Mouse (Mus musculus): ENCODE data around the gene Tpbgl.

Gene Tpbgl

DNA sequence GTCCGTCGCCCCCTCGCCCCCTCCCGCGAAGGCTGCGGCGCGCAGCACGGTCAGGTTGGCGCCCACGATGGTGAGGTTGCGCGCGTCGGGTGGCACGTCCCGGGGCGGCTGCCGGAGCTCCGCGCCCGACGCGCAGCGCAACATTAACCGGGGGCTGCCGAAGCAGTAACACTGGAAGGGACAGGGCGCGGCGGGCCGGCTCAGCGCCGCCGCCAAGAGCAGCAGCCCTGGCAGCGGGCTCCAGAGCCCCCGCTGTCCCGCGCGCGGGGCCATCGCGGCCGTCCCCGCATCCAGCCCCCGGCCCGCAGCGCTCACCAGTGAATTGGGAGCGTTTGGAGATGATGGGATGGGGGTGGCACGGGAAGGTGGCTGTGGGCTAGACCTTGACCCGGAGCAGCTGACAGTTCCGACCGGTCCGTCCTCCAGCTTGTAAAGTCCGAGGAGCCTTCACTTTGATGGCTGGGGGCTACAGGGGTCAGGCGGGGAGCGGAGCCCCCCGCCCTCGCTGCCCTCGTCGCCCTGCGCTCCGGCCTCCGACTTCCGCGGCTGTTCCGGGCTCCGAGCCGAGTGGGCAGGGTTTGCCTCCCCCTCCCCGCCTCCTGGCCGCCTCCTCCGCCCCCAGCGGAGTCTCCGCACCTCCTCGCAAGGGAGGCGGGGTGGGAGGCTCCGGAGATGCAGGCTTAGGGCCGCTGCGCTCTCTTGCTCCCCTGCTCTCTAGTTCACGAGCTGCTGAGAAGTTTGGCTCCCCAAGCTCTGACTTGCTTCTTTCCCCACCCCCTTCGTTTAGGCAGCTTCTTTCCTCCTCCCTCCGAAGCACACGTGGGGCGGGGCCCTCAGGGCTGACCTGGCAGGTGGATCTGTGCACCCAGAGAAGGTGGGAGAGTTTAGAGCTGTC, at the start of gene Tpbgl:
Tpbgl (minus strand) TSS at position 728 of the 895 bp plus-strand sequence.
- DNase-seq (ENCODE audit: extremely low read depth, insufficient read length, low spot score) = no peak

DNA sequence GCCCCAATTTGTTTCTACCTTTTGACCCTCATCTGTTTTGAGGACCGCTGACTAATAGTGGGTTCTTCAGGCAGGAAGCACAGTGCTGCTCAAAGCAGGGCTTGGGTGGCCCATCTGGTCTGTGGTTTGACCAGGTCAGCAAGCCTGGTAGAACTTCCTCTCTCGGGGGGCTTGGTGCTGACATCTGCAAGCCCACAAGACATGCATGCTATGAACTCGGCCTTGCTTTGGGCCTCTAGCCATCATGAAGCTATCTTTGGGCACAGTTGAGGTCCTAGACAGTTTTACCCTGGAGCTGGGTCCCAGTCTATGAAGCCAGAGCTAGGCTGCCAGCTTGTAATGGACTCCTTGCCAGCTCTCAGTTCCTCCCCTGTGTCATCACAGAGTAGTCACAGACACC, 48.0 kb upstream of the Tpbgl start:
- no peak for DNase-seq (ENCODE audit: extremely low read depth, insufficient read length, low spot score)

DNA sequence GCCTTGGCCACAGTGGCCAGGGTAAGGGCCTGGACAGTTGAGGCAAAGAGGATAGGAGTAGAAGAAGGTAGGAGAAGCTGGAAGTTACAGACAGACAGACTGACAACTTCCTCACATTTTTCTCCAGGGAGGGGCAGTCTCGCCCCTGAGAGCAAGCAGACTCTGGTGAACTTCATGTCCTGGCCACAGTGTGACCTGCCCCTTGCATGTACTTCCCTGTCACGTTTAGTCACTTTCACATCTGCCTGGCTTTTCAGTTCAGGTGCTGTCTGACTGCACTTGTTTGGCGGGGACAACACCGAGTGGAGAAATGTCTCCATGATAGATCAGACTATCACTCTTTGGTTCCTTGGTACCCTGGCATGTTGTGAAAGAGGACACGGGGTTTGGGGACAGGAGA, 47.3 kb upstream of the Tpbgl start:
- no peak for DNase-seq (ENCODE audit: extremely low read depth, insufficient read length, low spot score)

DNA sequence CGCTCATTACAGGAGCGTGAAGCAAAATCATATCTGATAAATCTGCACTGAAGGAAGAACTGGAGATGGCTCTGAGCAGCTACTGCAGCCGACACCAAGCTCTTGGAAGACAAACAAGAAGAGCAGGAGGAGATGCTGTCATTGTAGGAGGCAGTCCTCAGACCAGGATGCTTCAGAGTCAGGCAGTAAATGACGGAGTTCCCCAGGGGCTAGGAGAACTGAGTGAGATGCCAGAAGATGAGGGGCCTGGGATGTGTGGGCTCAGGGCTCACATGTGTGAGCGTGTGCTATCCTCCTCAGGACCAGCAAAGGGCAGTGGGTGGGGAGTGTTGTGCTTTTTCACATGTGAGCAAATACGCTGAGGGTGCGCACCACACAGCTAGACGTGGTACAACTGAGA, 46.3 kb upstream of the Tpbgl start:
- DNase-seq (ENCODE audit: extremely low read depth, insufficient read length, low spot score) = no peak

DNA sequence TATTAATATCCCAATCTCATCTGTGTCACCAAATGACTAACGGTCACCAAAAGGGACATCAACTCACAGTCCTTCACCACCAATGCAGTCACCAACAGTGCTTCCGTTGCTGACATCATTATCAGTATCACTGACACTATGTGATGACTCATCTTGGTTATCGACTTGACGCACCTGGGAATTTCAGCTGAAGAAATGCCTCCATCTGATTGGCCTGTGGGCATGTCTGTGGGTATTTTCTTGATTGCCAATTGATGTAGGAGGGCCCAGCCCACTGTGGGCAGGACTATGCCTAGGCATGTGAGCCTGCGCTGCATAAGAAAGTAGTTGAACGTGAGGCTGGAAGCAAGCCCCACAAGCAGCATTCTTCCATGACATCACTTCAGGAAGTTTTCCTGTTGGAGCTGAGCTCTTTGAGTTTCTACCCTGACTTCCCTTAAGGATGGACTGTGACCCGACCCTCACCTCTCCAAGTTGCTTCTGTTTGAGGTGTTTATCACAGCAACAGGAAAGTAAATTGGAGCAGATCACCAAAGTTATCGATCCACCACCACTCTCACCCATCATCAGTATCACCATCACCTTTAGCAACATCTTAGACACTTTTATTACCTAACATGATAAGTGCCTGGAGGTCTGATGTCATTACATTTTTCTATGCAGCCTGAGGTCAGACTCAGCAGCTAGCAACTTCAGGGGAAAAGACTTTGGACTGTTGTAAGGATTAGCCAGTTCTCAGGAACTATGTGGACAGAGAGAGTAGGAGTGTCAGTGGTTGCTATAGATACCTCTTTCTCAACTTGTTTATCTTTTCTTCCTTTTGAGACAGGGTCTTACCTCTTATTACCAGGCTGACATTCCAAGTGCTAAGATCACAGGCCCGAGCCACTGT, 44.9 kb upstream of the Tpbgl start:
- no peak for DNase-seq (ENCODE audit: extremely low read depth, insufficient read length, low spot score)

DNA sequence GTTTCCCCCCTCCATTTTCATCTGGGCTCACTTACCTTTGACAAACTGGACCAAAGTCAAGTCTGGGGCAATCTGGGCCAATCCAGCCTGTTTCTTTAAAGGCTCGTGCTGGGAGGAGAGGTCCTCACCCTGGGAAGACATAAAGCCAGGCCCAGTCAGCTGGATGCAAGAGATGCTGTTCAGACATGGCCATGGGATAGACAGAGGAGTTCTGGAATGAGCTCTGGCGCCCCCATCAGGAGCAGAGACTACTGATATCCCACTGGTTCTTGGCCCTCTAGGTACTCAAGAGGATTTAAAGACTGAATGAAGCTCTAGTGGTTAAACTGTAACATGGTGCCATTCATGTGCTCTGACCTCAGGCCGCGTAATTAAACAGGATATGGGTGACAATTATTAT, 44.0 kb upstream of the Tpbgl start:
- DNase-seq (ENCODE audit: extremely low read depth, insufficient read length, low spot score) = no peak

DNA sequence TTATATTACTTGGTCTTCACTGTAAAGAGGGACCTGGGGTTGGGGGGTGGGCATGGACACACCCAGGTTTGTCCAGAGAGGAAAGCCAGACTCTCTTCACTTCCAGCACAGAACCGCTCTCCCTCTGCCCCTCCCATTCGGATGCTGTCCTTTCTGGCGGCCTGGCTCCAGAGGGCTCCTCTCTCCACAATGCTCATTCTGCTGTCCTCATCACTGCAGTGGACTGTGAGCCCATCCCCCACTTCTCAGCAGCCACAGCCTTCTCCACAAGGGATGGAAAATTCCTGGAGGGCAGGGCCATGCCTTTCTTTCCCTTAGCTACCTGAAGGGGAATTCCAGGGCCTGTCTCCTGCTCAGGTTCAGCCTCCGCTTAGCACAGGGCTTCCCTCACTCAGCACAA, 41.9 kb upstream of the Tpbgl start:
- no peak for DNase-seq (ENCODE audit: extremely low read depth, insufficient read length, low spot score)

DNA sequence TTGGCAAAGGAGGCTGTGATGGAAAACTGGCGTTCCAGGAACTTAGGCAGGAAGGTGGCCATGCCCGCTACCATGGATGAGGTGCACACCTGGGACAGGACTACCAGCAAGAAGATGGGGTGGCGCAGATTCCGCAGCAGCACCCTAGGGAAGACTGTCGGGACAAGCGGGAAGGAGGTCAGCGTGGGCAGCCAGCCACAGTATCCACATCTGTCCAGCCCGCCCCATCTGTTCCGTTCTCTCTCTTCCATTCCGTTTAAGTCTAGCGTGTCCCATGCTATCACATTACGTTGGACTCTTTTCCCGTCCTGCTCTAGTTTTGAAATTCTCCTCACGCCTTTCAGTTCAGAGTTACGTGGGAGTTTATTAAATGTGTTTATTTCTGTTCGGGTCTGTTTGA, 40.2 kb upstream of the Tpbgl start:
- no peak for DNase-seq (ENCODE audit: extremely low read depth, insufficient read length, low spot score)

DNA sequence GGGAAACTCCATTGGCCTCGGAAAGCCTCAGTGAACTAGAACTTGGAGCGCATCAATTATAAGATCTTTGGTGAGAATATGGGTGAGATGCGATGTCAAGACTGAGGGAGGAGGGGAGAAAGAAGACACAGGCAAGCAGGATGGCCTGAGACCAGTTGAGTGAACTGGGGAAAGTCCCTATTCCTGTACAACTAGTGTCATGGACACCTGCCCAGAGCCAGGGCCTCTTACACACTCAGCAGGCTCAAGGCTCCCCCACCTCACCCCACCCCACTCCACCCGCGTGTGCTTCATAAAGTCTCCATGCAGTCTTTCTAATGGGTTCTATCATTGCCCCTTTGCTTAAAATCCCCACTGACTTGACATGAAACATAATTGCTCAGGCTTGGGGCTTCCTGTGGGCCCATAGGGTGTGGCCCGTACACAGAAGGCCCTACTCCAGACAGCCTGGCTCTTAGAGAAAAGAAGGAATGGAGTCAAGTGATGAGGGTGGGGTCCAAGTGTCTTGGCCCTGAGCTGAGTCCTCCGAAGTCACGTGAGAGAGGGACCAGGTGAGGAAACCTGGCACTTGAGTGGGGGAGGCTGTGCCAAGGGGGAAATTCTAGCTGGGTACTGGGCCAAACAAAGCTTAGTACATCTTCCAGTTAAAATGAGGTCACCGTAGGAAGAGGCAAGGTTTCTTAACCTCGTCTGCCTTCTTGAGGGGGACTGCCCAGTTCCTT, 39.0 kb upstream of the Tpbgl start:
- no peak for DNase-seq (ENCODE audit: extremely low read depth, insufficient read length, low spot score)

DNA sequence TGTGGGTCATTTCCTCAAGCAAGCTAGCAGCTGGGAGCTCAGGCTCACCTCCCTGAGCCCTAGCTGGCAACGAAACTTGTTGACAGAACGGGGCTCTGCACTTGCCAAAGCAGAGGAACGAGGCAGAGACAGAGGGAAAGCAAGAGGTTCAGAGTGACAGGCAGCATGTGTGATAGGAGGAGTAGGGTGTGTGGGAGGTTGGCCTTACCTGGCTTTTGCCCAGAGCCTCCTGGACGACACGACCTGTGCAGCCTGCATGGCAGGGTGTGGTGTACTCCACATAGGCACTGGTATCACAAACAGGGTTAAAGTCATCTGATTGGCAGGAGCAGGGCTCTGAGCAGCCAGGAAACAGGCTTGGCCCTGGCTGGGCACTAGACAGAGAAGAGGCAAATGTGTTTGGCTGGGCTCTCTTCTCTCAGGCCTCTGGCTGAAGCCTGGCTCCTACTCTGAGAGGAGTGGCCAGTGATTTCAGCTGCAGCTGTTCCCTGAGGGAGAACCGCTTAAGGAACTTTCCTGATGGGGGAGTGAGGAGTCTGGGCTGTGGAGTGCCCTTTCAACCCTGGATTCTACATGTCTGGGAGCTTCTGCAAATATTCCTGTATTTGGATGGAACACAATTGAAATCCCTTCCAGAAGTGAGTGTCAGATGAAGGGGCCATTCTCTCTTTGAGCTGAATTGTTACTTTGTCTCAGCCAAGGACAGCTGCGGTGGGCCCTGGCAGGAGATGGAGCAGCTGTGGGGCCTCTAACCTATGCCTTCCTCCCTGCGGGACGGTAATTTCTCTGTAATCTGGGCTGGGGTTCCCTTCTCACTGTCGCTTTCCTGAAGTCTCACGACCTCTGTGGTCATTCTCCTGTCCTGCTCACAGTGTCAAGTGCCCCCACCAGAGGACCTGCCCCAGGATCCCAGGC, 37.9 kb upstream of the Tpbgl start:
- DNase-seq (ENCODE audit: extremely low read depth, insufficient read length, low spot score) = no peak

DNA sequence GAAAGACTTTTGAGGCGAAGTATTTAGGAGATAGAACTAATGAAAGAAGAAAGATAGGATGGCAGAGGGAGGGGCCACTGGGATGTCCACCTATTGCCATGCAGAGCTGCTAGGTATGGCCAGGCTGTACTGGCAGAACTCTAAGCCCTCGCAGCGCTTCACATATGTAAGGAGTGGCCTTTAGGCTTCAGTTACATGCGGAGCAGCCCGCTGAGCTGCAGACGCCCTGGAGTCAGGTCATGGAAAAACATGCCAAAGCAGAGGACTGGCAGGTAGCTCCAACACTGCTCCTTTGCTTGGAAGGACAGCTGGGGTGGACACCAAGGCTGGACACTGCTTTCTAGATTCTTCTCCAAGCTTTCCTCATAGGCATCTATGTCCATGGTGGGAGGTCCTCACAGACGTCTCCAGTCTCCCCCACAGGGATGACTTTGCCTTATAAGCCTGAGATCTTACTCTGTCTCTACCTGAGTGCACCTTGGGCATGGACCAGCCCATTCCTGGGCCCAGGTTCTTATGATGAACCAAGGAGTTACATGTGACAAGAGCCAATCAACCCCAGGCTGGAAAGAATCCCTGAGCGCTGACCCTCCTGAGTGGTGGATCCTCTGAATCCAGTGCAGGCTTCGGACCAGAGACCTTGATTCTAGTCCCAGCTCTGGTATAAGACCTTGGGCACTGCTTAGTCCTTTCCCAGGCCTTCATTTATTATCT, 36.8 kb upstream of the Tpbgl start:
- DNase-seq (ENCODE audit: extremely low read depth, insufficient read length, low spot score) = no peak

DNA sequence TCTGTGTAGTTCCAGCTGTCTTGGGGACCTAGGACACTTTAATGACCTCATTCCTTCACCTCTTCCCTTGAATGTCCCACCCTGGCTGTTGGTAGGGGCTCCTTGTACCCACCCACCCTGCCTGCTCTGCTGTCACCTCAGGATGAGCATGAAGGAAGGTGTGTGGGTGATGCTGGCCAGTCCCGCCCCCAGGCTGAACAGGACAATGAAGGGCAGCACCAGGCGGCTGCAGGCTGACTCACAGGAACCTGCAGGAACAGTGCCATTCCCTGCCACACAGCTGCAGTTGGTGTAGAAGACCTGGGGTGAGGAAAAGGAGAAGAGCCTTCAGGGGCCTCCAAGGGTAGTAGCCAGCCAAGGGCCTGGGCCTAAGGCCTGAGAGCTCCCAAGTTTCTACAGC, 35.4 kb upstream of the Tpbgl start:
- no peak for DNase-seq (ENCODE audit: extremely low read depth, insufficient read length, low spot score)

DNA sequence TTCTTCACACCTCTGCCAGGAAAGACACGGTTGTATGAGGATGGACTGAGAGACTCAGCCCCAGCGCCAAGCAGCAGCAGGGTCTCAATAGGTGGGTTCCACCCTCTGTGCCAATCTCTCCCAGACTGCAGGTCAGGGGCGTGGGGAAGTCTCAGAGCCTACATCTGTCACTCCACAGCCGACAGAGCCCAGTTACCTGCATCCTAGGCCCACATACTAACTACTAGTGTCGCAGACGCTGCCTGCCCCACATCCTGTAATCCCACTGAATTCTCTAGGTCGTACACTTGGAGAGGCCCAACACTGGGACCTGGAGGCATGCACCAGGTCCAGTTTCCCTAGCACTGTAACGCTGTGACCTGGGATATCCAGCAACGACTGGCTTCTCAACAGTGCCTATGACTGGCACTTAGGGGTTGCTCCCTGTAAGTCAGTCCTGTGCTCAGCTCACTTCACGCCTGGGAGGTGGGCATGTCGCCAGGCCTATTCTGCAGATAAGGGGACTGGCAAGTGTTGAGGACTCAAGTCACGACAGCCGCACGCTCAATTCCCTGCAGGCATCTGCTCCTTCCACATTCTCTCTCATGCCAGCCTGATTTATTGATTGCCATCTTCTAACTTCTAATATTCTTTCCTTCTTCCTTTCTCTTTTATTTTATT, 34.8 kb upstream of the Tpbgl start:
- DNase-seq (ENCODE audit: extremely low read depth, insufficient read length, low spot score) = no peak

DNA sequence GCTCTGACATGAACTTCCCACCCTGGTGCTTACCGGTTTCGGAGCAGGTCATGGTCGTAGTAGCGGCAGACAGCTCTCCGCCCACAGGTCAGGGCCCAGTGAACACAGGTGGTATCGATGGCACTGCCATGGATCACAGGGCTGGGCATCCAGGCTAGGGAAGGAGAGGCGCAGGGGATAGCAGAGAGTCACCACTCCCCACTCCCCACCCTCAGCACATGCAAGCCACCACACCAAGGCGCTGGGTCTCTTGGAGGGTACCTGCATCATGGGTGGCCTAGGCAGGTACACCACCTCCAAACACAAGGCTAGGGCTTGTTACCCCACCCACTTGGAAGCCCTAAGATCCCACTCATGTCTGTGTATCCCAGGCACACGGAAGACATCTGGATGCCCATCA, 34.2 kb upstream of the Tpbgl start:
- no peak for DNase-seq (ENCODE audit: extremely low read depth, insufficient read length, low spot score)

DNA sequence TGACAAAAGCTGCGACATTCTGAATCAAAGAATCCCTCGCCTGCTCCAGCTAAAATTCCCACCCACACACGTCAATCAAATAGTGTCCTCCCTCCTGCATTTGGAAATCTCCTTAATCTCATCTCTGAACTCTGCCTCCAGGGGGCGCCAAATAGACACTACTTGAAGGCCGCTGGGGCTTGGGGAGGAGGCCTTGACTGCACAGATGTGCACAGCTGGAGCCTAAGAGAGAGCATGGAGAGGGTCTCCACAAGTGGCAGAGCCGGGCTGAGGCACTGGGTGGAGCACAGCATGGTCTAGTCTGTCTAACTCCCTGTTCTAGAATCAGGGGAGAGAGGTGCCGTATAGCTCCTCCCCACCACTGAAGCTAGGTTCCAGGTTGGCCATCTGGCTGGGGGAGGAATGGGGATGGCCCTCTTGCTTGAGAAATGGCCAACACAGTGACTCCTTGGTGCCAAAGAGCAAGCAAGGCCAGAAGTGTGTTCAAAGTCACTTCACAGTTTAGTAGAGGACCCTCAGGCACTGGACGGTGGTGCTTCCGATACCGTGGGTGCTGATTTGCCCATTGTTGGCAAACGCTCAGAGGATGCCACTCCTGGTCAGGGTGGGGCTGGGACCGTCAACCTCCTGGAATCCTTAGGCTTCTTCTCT, 32.6 kb upstream of the Tpbgl start:
- DNase-seq (ENCODE audit: extremely low read depth, insufficient read length, low spot score) = no peak

DNA sequence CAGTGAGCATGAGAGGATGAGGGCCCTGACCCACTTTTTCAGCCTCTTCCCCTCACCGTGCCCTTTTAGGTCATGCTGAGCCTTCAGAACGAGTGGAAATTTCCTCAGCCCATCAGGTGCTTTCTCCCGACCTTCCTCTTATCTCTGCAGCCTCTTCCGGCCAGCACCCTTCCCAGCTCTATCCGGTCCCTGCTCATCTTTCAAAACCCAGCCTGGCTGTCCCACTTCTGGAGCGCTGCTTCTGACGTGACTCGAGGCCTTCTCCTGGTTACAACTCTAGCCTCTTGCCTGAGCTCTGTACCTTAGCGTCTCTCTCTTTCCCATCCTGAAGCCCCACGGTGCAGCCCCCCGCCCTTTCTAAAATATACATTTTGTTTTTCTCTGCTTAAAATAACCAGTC, 27.3 kb upstream of the Tpbgl start:
- no peak for DNase-seq (ENCODE audit: extremely low read depth, insufficient read length, low spot score)

DNA sequence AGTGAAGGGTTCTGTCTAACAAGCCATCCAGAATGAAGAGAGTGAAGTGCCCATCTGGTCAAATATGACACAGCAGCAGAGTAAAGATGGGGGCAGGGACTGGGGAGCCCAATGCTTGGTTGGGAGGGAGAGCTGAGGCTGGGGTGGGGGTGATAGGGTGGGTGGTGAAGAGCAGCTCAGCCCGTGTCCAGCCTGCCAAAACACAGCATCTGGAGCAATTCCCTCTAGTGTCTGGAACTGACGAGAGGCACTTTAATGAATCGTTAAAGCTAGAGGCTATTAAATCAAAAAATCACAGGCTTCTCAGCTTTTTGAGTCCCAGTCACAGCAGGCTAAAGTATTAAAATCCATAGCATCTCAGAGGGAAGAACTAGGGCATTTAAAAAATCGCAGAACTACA, 22.7 kb upstream of the Tpbgl start:
- no peak for DNase-seq (ENCODE audit: extremely low read depth, insufficient read length, low spot score)

DNA sequence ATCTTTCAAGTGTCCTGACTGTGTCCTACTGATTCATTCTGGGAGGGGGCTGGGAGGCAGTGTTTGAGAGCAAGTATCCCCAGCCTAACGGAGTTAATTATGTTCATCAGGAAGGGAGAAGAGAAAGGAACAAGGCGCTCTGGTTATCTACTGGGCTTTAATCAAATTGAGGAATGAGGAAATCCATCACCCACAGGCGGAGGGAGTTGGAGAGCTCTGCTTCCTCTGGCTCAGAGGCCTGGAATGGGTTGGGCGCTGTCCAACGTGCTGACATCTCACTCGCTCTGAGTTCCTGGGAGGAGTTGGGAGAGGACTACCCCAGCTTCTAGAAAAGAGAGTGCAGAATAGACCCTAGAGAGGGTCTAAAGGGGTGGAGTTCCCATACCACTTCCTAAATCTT, 21.7 kb upstream of the Tpbgl start:
- no peak for DNase-seq (ENCODE audit: extremely low read depth, insufficient read length, low spot score)

DNA sequence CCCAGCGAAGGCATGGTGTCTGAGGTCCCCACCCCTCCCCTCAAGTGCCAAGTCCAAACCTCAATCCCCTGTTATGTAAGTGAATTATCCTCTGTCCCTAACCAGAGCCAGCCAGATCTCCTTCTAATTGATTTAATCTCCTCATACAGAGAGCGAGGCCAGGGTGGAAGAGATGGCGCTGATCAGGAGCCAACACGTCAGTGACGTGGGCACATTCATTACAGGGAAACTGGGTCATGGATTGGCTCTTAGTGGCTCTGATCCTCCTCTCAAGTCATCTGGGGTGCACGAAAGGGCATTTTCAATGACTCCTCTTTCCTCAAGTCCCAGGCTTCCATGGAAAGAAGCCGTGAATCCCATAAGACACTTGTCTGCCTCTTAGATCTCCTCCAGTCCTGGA, 17.8 kb upstream of the Tpbgl start:
- DNase-seq (ENCODE audit: extremely low read depth, insufficient read length, low spot score) = no peak
